Mouse (Mus musculus): ENCODE data around the gene Lgi4.

- TF ChIP-seq CTCF (IDR thresholded peaks at IDR 0.05; ENCODE audit: borderline replicate concordance, insufficient read depth, low read depth, low read length), result no peak
- TF ChIP-seq POLR2A (IDR thresholded peaks at IDR 0.05; ENCODE audit: borderline replicate concordance, insufficient read depth, low read length), result no peak
Measured at GRCm38 (mm10) chr7:31072326-31072725, 13.2 kb downstream of the Lgi4 start.
